Mouse (Mus musculus) liver, adult 2 months (tissue): ENCODE data around the gene Fbxl2. TPM values are rescaled to one million over a fixed set of nuclear protein-coding genes. Genes with fewer than 3 reads are reported as not detected.

Experiments
- DNase-seq: peaks from one replicate; pipeline ENCODE4 v3.0.0-alpha.2; 2011; ENCODE audit warnings: low read depth, low spot score; ENCODE audit errors: extremely low read depth
- H3K27ac ChIP-seq: fragments of 200-500 bp; replicated peaks from 2 replicates; pipeline ENCODE4 v1.5.1; 2012; ENCODE audit warnings: low read depth, mild to moderate bottlenecking, control low read depth, inconsistent platforms, low read length; ENCODE audit not compliant: insufficient read depth
- H3K27me3 ChIP-seq: fragments of 200-500 bp; 2 replicates; pipeline ENCODE4 v1.6.1; 2012; ENCODE audit warnings: mild to moderate bottlenecking, moderate library complexity, low read length, inconsistent platforms; ENCODE audit not compliant: control insufficient read depth, insufficient read depth
- H3K36me3 ChIP-seq: fragments of 200-500 bp; 2 replicates; pipeline ENCODE4 v1.6.1; 2012; ENCODE audit warnings: low read length, inconsistent platforms; ENCODE audit not compliant: control insufficient read depth, insufficient read depth
- H3K4me1 ChIP-seq: fragments of 200-500 bp; 2 replicates; pipeline ENCODE4 v1.6.1; 2011; ENCODE audit warnings: low read length; ENCODE audit not compliant: control insufficient read depth, insufficient read depth
- H3K4me3 ChIP-seq: fragments of 200-500 bp; 2 replicates; pipeline ENCODE4 v1.5.1; 2011; ENCODE audit warnings: low read depth, mild to moderate bottlenecking, control low read depth, low read length, moderate library complexity; ENCODE audit not compliant: insufficient read depth
- H3K79me2 ChIP-seq: fragments of 200-500 bp; 2 replicates; pipeline ENCODE4 v1.6.1; 2012; ENCODE audit warnings: inconsistent platforms, mild to moderate bottlenecking, low read length, moderate library complexity; ENCODE audit not compliant: control insufficient read depth, insufficient read depth
- H3K9ac ChIP-seq: fragments of 200-500 bp; 2 replicates; pipeline ENCODE4 v1.6.1; 2012; ENCODE audit warnings: low read depth, mild to moderate bottlenecking, control low read depth, inconsistent platforms, low read length
- CTCF ChIP-seq: fragments of 200-500 bp; IDR thresholded peaks from 2 replicates; pipeline ENCODE4 v1.5.1; 2011; ENCODE audit warnings: low read depth, low read length, control low read depth
- POLR2A ChIP-seq: fragments of 200-500 bp; IDR thresholded peaks from 2 replicates; pipeline ENCODE4 v1.6.1; 2011; ENCODE audit warnings: low read length, control low read depth; ENCODE audit not compliant: insufficient read depth; ENCODE audit errors: extremely low read depth
- WGBS: fragments of 180-500 bp; shearing (Covaris S2); methylation state at CpG from one replicate; pipeline ENCODE4 v1.1.7; 2018; 5-methylcytosine and 5-hydroxymethylcytosine counted together
- polyA plus RNA-seq: library from polyadenylated mRNA; depleted of rRNA; stranded (reverse); fragments of >200 nt; gene quantifications from 2 replicates; pipeline ENCODE4 v1.2.3, GENCODE M21; 2012
- total RNA-seq: library from RNA; depleted of rRNA; stranded (reverse); fragments of >200 nt; gene quantifications from 2 replicates; pipeline ENCODE4 v1.2.3, GENCODE M21; 2014

The Fbxl2 gene
- total and polyA plus RNA-seq, 2 experiments = 0.34 TPM; not detected in 1

DNA sequence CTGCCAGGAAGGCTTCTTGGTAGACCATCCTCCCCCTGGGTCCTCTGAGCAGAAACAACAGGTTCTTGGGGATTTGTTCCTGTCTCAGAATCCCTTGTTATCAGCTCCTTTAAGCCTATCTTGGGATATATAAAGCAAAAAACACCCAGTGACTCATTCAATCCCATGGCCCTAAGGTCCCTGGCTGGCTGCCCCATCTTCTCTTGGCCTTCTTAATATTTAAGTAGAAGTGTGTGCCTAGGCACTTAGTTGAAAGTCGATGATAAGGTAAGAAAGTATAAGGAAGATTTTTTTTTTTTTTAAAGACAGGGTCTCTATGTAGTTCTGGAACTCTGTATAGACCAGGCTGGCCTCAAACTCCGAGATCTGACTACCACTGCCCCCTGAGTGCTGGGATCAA is 63.5 kb downstream of the Fbxl2 start:
- Histone ChIP-seq H3K36me3 (no peaks in the 10 kb centered on the region; the same call in 1 of the 2 replicates), H3K4me1 (no peaks in the 10 kb centered on the region), H3K27me3 (no peaks in the 10 kb centered on the region), H3K79me2 (no peaks in the 10 kb centered on the region), H3K9ac (no peak overlapping the region), H3K4me3 (no peak overlapping the region), H3K27ac (no peak overlapping the region)
- 77% methylated on average over 2 of the region's 2 CpGs for WGBS
- DNase-seq = no peak
- TF ChIP-seq POLR2A = no peak
- TF ChIP-seq CTCF = no peak

DNA sequence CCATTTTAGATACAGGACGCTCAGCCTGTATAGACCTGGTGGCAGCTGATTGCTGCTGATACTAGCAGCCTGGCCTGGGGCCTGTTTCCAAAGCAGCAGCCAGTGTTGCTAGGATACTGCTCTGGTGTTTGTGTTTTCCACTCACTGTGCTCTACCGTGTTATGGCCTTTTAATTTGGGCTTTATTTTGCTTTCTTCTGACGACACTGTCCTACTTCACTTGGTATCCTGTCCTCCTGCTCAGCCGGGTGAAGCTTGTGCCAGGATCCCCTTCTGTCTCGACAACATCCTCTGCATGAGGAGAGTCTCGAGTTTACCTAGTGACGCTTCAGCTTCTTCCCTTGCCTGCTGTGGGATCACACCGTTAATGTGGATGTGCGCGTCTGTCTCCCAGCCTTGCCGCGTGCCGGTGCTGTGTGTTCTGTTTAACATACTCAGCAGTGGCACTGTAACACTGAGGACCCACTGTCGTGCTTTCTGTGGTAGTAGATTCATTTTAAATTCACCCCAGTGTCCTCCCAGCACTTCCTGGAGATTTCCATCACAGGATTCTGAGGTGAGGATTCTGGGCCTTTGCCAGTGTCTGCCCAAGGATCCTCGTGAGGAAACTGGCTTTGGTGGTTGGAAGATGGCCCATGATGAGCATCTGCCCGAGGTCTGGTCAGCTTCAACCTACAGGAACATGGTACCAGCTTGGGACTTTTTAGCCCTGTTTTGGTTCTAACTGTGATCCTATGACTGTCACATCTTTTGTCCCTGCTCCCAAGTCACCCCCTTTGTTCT is 64.7 kb downstream of the Fbxl2 start:
- H3K9ac ChIP-seq = no peak overlapping the region
- TF ChIP-seq CTCF = no peak
- no peak for TF ChIP-seq POLR2A
- H3K4me1 ChIP-seq = no peaks in the 10 kb centered on the region
- no peak overlapping the region for H3K27ac ChIP-seq
- no peaks in the 10 kb centered on the region for H3K79me2 ChIP-seq
- no peaks in the 10 kb centered on the region for H3K27me3 ChIP-seq
- no peak overlapping the region for H3K4me3 ChIP-seq
- H3K36me3 ChIP-seq = peaks cover 8% of the 10 kb centered on the region; the same call in 1 of the 2 replicates
- WGBS = 74% methylated on average over 16 of the region's 16 CpGs
- no peak for DNase-seq

DNA sequence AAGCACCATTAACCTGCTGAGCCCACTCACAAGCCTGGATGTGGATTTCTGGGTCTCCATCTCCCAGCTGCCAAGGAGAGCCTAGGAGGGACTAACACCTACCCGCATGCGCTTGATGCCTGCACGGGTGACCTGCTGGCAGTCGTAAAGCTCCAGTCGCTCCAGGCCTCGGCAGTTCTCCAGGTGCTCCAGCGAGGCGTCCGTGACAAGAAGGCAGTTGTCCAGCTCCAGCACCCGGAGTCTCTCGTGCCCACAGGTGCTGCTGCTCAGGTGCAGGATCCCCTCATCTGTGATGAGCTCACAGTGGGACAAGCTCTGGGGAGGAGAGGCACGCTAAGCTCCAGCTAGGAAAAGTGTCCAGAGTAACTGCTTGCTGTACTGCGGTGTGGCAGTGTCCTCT is 66.6 kb downstream of the Fbxl2 start:
- Histone ChIP-seq H3K36me3 (peaks cover 22% of the 10 kb centered on the region; the same call in 1 of the 2 replicates), H3K9ac (no peak overlapping the region), H3K79me2 (no peaks in the 10 kb centered on the region), H3K4me1 (no peaks in the 10 kb centered on the region), H3K27ac (no peak overlapping the region), H3K4me3 (no peak overlapping the region), H3K27me3 (no peaks in the 10 kb centered on the region)
- 94% methylated on average over 13 of the region's 13 CpGs for WGBS
- TF ChIP-seq CTCF (no peak), POLR2A (no peak)
- no peak for DNase-seq

DNA sequence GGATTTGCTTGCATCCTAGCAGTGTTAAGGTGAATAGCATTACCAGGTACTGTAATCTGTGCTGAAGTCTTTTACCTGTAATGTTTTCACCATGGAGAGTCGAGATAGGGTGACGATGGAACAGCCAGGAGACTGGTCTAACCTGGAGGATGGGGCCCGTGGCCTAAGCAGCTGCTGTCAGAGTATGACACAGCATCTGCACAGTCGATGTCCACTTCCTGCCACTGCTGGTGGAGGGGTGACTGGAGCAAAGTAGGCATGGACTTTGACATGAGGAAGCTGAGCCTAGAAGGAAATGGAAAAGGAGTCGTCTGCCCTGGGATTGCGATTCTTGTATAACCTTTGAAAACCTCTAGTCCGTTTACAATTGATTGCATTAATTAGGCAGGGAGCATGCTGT is 67.3 kb downstream of the Fbxl2 start:
- Histone ChIP-seq H3K4me1 (no peaks in the 10 kb centered on the region), H3K27ac (no peak overlapping the region), H3K27me3 (no peaks in the 10 kb centered on the region), H3K36me3 (peaks cover 22% of the 10 kb centered on the region; the same call in 1 of the 2 replicates), H3K79me2 (no peaks in the 10 kb centered on the region), H3K4me3 (no peak overlapping the region), H3K9ac (no peak overlapping the region)
- TF ChIP-seq CTCF (no peak), POLR2A (no peak)
- DNase-seq = no peak
- WGBS = 66% methylated on average over 7 of the region's 7 CpGs

DNA sequence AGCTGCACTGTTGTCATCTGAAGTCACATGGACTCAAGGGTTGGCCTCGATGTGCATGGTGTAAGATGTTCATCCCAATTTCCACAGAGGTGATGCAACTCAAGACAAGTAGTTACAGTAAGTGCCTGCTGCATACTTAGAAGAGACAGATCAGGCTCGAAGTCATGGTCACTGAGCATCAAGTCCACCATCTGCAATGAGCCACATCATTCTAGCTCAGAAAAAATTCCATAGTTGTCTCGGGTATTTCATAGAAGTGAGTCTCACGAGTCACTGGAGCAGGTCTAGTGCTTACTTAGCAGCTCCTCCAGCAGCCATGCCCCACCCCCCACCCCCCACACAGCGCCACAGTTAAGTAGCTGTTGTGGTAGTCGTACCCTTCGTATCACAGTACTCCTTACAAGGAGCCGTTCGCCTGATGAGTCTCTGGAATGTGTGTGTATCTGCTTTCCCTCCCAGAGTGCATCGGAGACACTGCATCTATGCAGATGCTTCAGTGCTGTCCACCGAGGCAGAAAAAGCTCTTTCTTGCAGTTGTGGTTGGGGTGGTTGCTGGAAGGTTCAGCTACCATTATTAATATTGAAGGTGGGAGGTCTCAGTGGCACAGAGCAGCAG is 68.7 kb downstream of the Fbxl2 start:
- Histone ChIP-seq H3K27me3 (no peaks in the 10 kb centered on the region), H3K27ac (no peak overlapping the region), H3K79me2 (no peaks in the 10 kb centered on the region), H3K36me3 (peaks cover 29% of the 10 kb centered on the region; the same call in 1 of the 2 replicates), H3K4me3 (no peak overlapping the region), H3K9ac (no peak overlapping the region), H3K4me1 (no peaks in the 10 kb centered on the region)
- DNase-seq = no peak
- TF ChIP-seq POLR2A (no peak), CTCF (no peak)
- WGBS = 89% methylated on average over 11 of the region's 11 CpGs

DNA sequence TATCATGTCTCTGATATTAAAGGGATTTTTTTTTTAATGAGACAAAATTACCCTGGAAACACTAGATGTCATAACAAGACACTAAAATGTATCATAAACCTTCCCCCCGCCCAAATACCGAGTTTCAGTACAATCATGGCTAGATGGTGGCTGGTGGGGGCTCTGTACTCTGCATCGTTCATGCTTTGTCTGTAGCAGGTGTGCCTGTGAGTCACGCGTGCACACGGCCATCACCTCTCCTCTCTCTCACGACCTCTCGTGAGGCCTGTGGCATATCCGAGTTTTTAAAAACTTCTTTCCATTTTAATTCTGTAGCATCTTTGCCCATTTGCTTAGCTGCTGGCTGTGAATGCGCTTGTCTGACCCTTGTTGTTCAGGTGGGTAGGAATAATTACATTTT is 69.7 kb downstream of the Fbxl2 start:
- no peak for DNase-seq
- no peaks in the 10 kb centered on the region for H3K4me1 ChIP-seq
- WGBS = 94% methylated on average over 10 of the region's 10 CpGs
- no peaks in the 10 kb centered on the region for H3K27me3 ChIP-seq
- H3K9ac ChIP-seq = no peak overlapping the region
- H3K27ac ChIP-seq = no peak overlapping the region
- no peaks in the 10 kb centered on the region for H3K79me2 ChIP-seq
- H3K4me3 ChIP-seq = no peak overlapping the region
- H3K36me3 ChIP-seq = peaks cover 37% of the 10 kb centered on the region
- no peak for TF ChIP-seq POLR2A
- TF ChIP-seq CTCF = no peak
